In genomic region chr2:20549996-20550395, GRCm38 (mm10) we compare ENCODE assay signal across 28 mouse cellular contexts.
DNase-seq lines count a peak whose midpoint lies in the region; ATAC-seq and TF ChIP-seq lines count a peak whose summit lies in the region.
"Had no signal": no experiment of that assay in that cellular context is flagged by ENCODE, and none has a peak within 500 bp of the region (broad histone marks: within the 10 kb centered on the region; RNA-seq: fewer than 3 reads in every experiment).

No protein-coding gene starts in this region.

- H3K27ac ChIP-seq in forebrain, embryonic 13.5 days: no peak overlapping the region
- no peak overlapping the region for H3K27ac ChIP-seq in forebrain, embryonic 16.5 days (ENCODE audit: low read length)
- H3K27ac ChIP-seq in midbrain, embryonic 11.5 days (ENCODE audit: low read depth, low read length): no peak overlapping the region
- H3K27ac ChIP-seq in midbrain, embryonic 15.5 days: no peak overlapping the region
- H3K27ac ChIP-seq in ES-E14 (ENCODE audit: insufficient read depth, low read depth, low read length, poor library complexity, severe bottlenecking): peak overlapping the region; percentile 66; the same call in 1 of the 2 replicates
- H3K27ac ChIP-seq: hindbrain, embryonic 13.5 days; kidney, postnatal 0 days; midbrain, embryonic 13.5 days; neural tube, embryonic 15.5 days had no signal

- peaks cover 47% of the 10 kb centered on the region for H3K4me1 ChIP-seq in forebrain, embryonic 13.5 days
- H3K4me1 ChIP-seq in forebrain, embryonic 16.5 days (replicated peaks; ENCODE audit: control insufficient read depth, insufficient read depth, low read length): peaks cover 32% of the 10 kb centered on the region
- peaks cover 28% of the 10 kb centered on the region for H3K4me1 ChIP-seq in midbrain, embryonic 11.5 days (ENCODE audit: control insufficient read depth, insufficient read depth, low read length)
- peaks cover 26% of the 10 kb centered on the region for H3K4me1 ChIP-seq in midbrain, embryonic 15.5 days
- peaks cover 12 to 15% of the 10 kb centered on the region in 2 experiments for H3K4me1 ChIP-seq in ES-E14 (ENCODE audit: control insufficient read depth in 2 of 2, insufficient read depth in 2 of 2, low read length in 2 of 2, poor library complexity in 1 of 2)
- H3K4me1 ChIP-seq: megakaryocyte, embryonic 14.5 days had no signal

- H3K9ac ChIP-seq in forebrain, embryonic 13.5 days: no peak overlapping the region
- H3K9ac ChIP-seq in forebrain, embryonic 16.5 days (replicated peaks; ENCODE audit: low read depth, low read length): no peak overlapping the region
- no peak overlapping the region for H3K9ac ChIP-seq in midbrain, embryonic 11.5 days (ENCODE audit: low read length)
- no peak overlapping the region for H3K9ac ChIP-seq in midbrain, embryonic 15.5 days
- H3K9ac ChIP-seq in ES-E14 (ENCODE audit: insufficient read depth, low read depth, low read length, poor library complexity, severe bottlenecking): no peak overlapping the region
- H3K9ac ChIP-seq: heart, embryonic 12.5 days; hindbrain, embryonic 13.5 days; midbrain, embryonic 13.5 days; neural tube, embryonic 15.5 days had no signal

- H3K27me3 ChIP-seq in forebrain, embryonic 13.5 days: no peaks in the 10 kb centered on the region
- H3K27me3 ChIP-seq in forebrain, embryonic 16.5 days (replicated peaks; ENCODE audit: control insufficient read depth, insufficient read depth, low read length): no peaks in the 10 kb centered on the region
- no peaks in the 10 kb centered on the region; the same call in 1 of the 2 replicates for H3K27me3 ChIP-seq in midbrain, embryonic 11.5 days (ENCODE audit: control insufficient read depth, insufficient read depth, low read length)
- H3K27me3 ChIP-seq in midbrain, embryonic 15.5 days (replicated peaks): no peaks in the 10 kb centered on the region
- H3K27me3 ChIP-seq: heart, embryonic 12.5 days; Patski had no signal

- H3K9me3 ChIP-seq in forebrain, embryonic 13.5 days (replicated peaks): no peaks in the 10 kb centered on the region
- H3K9me3 ChIP-seq in forebrain, embryonic 16.5 days (ENCODE audit: control insufficient read depth, low read length): no peaks in the 10 kb centered on the region
- no peaks in the 10 kb centered on the region for H3K9me3 ChIP-seq in midbrain, embryonic 11.5 days (ENCODE audit: control insufficient read depth, low read length)
- no peaks in the 10 kb centered on the region for H3K9me3 ChIP-seq in midbrain, embryonic 15.5 days
- H3K9me3 ChIP-seq in ES-E14 (ENCODE audit: control insufficient read depth, insufficient read depth, low read depth, low read length): no peaks in the 10 kb centered on the region
- H3K9me3 ChIP-seq: heart, embryonic 12.5 days; hindbrain, embryonic 13.5 days; midbrain, embryonic 13.5 days; neural tube, embryonic 15.5 days had no signal

- in situ Hi-C loops in ES-E14 (cut with MboI; ENCODE audit: low sequenced_read_pairs in 2 of 2, unreplicated experiment in 2 of 2): no loop called here

- H3K4me3 ChIP-seq in forebrain, embryonic 13.5 days: no peak overlapping the region
- no peak overlapping the region for H3K4me3 ChIP-seq in forebrain, embryonic 16.5 days (replicated peaks; ENCODE audit: low read length)
- no peak overlapping the region for H3K4me3 ChIP-seq in midbrain, embryonic 11.5 days (ENCODE audit: low read depth, low read length)
- no peak overlapping the region for H3K4me3 ChIP-seq in midbrain, embryonic 15.5 days
- H3K4me3 ChIP-seq in ES-E14 (ENCODE audit: insufficient read depth in 1 of 2, low read depth in 1 of 2, low read length in 2 of 2, poor library complexity in 1 of 2, severe bottlenecking in 1 of 2): no peak overlapping the region
- H3K4me3 ChIP-seq: heart, embryonic 12.5 days; hindbrain, embryonic 13.5 days; megakaryocyte, embryonic 14.5 days; midbrain, embryonic 13.5 days; neural tube, embryonic 15.5 days had no signal

- 0 out of 2 replicates have a peak, but pooled peaks cover 4% of the 10 kb centered on the region for H3K36me3 ChIP-seq in forebrain, embryonic 13.5 days (ENCODE audit: poor library complexity, severe bottlenecking)
- H3K36me3 ChIP-seq in forebrain, embryonic 16.5 days (ENCODE audit: control insufficient read depth, insufficient read depth): no peaks in the 10 kb centered on the region
- H3K36me3 ChIP-seq in midbrain, embryonic 11.5 days (ENCODE audit: control insufficient read depth, insufficient read depth, low read length): no peaks in the 10 kb centered on the region
- H3K36me3 ChIP-seq in midbrain, embryonic 15.5 days (replicated peaks): no peaks in the 10 kb centered on the region
- no peaks in the 10 kb centered on the region for H3K36me3 ChIP-seq in ES-E14 (ENCODE audit: control insufficient read depth, insufficient read depth, low read length, poor library complexity, severe bottlenecking)
- H3K36me3 ChIP-seq: heart, embryonic 12.5 days; hindbrain, embryonic 13.5 days; midbrain, embryonic 13.5 days; neural tube, embryonic 15.5 days had no signal

- 48% methylated on average over 1 of the region's 1 CpGs for WGBS in forebrain, embryonic 13.5 days
- WGBS in forebrain, embryonic 16.5 days: 50% methylated on average over 1 of the region's 1 CpGs
- 53% methylated on average over 1 of the region's 1 CpGs for WGBS in midbrain, embryonic 11.5 days
- 43% methylated on average over 1 of the region's 1 CpGs for WGBS in midbrain, embryonic 15.5 days

- H3K4me2 ChIP-seq in forebrain, embryonic 13.5 days: peak overlapping the region; percentile 57
- no peak overlapping the region for H3K4me2 ChIP-seq in forebrain, embryonic 16.5 days (ENCODE audit: low read length)
- no peak overlapping the region for H3K4me2 ChIP-seq in midbrain, embryonic 11.5 days
- no peak overlapping the region for H3K4me2 ChIP-seq in midbrain, embryonic 15.5 days
- H3K4me2 ChIP-seq: heart, embryonic 12.5 days; hindbrain, embryonic 13.5 days; liver, embryonic 11.5 days; midbrain, embryonic 13.5 days; neural tube, embryonic 15.5 days had no signal

- peak; percentile 33 for DNase-seq in midbrain, embryonic 11.5 days (ENCODE audit: low spot score, missing footprints)
- DNase-seq in ES-E14 (ENCODE audit: low read depth, low spot score) (no peak), liver (no peak)
- no peak for DNase-seq in adrenal gland, adult 8-10 months
- DNase-seq: adrenal gland, postnatal 25 days; cerebellum, adult 11-12 months; cerebellum, adult 9-11 months; gastrocnemius, postnatal 25 days; heart, adult 18-20 months; heart, postnatal 4 days; kidney, postnatal 4 days; layer of hippocampus, postnatal 36 days; lung, postnatal 4 days; right cerebral cortex, postnatal 25 days; thymus, adult 2 months; thymus, postnatal 4 days had no signal

- no peak for ATAC-seq in forebrain, embryonic 13.5 days
- no peak for ATAC-seq in forebrain, embryonic 16.5 days
- no peak for ATAC-seq in midbrain, embryonic 11.5 days (ENCODE audit: low FRiP score)
- ATAC-seq in midbrain, embryonic 15.5 days (replicated peaks): no peak
- ATAC-seq: intestine, embryonic 16.5 days; midbrain, embryonic 13.5 days; Patski had no signal

TF ChIP-seq in ES-E14, 5 proteins besides CTCF, POLR2A, EP300 and RAD21:
- no peak for TF ChIP-seq CHD2 (IDR thresholded peaks at IDR 0.05; ENCODE audit: low read depth, low read length)
- TF ChIP-seq MAFK (IDR thresholded peaks at IDR 0.05; ENCODE audit: insufficient read depth, low read depth, low read length): no peak
- TF ChIP-seq ZNF384 (IDR thresholded peaks at IDR 0.05; ENCODE audit: low read depth, low read length): no peak
- no peak for TF ChIP-seq ZC3H11A (IDR thresholded peaks at IDR 0.05; ENCODE audit: borderline replicate concordance, low read depth, low read length)
- no peak for TF ChIP-seq HCFC1 (IDR thresholded peaks at IDR 0.05; ENCODE audit: borderline replicate concordance, insufficient read depth, low read length)
